Comparison of ENCODE assay signal across 11 mouse cellular contexts in genomic region chr4:44633694-44634524, GRCm38 (mm10).
A peak's percentile ranks its signal among the peaks of the same experiment; 100 is the strongest.
DNase-seq lines count a peak whose midpoint lies in the region; ATAC-seq and TF ChIP-seq lines count a peak whose summit lies in the region.
"Had no signal": no experiment of that assay in that cellular context is flagged by ENCODE, and none has a peak within 500 bp of the region (broad histone marks: within the 10 kb centered on the region; RNA-seq: fewer than 3 reads in every experiment).

No protein-coding gene starts in this region.

- no peak overlapping the region for H3K4me3 ChIP-seq in lung, embryonic 14.5 days (ENCODE audit: low read depth, low read length)
- 0 out of 2 replicates have a peak overlapping the region, but pooled peaks have one; percentile 9 for H3K4me3 ChIP-seq in kidney, embryonic 15.5 days (replicated peaks)
- H3K4me3 ChIP-seq: erythroblast, embryonic 14.5 days; limb, embryonic 15.5 days had no signal

- H3K9me3 ChIP-seq in lung, embryonic 14.5 days (ENCODE audit: low read depth, low read length): no peaks in the 10 kb centered on the region
- no peaks in the 10 kb centered on the region for H3K9me3 ChIP-seq in kidney, embryonic 15.5 days (replicated peaks)
- H3K9me3 ChIP-seq: limb, embryonic 15.5 days had no signal

- DNase-seq in embryo, embryonic 10 days (ENCODE audit: low spot score): peak; percentile 23
- no peak for DNase-seq in embryo, embryonic 9.5 days (ENCODE audit: extremely low spot score)
- DNase-seq in lung, embryonic 14.5 days: peak; percentile 14
- DNase-seq in lung, postnatal 25 days (ENCODE audit: low spot score): no peak
- DNase-seq in retina, postnatal 1 day: peak; percentile 69
- no peak for DNase-seq in right cerebral cortex, postnatal 36 days (ENCODE audit: low spot score in 2 of 2)
- no peak for DNase-seq in left cerebral cortex, postnatal 14 days (ENCODE audit: low spot score in 2 of 2)
- DNase-seq: heart, postnatal 14 days had no signal

- intact Hi-C loops in left cerebral cortex, postnatal 14 days (cut with DNase I): no loop called here

- no peak for TF ChIP-seq CTCF in lung, embryonic 14.5 days (IDR thresholded peaks at IDR 0.05; ENCODE audit: low read depth)

- no peaks in the 10 kb centered on the region for H3K27me3 ChIP-seq in lung, embryonic 14.5 days (ENCODE audit: insufficient read depth, low read length)
- H3K27me3 ChIP-seq in kidney, embryonic 15.5 days: peaks cover 12% of the 10 kb centered on the region; the same call in 1 of the 2 replicates

- peak overlapping the region; percentile 24; the same call in 1 of the 2 replicates for H3K4me2 ChIP-seq in lung, embryonic 14.5 days
- peak overlapping the region; percentile 41 for H3K4me2 ChIP-seq in kidney, embryonic 15.5 days
- H3K4me2 ChIP-seq: limb, embryonic 15.5 days had no signal

- no peak overlapping the region for H3K9ac ChIP-seq in lung, embryonic 14.5 days
- H3K9ac ChIP-seq in kidney, embryonic 15.5 days: no peak overlapping the region
- H3K9ac ChIP-seq: limb, embryonic 15.5 days had no signal

- no peak for ATAC-seq in lung, embryonic 14.5 days (ENCODE audit: insufficient read depth)
- peak; percentile 58; the same call in 1 of the 2 replicates for ATAC-seq in kidney, embryonic 15.5 days (replicated peaks; ENCODE audit: low FRiP score)

- WGBS in lung, embryonic 14.5 days: 5% methylated on average over 12 of the region's 12 CpGs
- WGBS in kidney, embryonic 15.5 days: 13% methylated on average over 12 of the region's 12 CpGs

- no peak overlapping the region for H3K27ac ChIP-seq in lung, embryonic 14.5 days (ENCODE audit: low read depth)
- H3K27ac ChIP-seq in kidney, embryonic 15.5 days: no peak overlapping the region
- H3K27ac ChIP-seq: limb, embryonic 15.5 days had no signal

- H3K4me1 ChIP-seq in lung, embryonic 14.5 days (ENCODE audit: insufficient read depth): 0 out of 2 replicates have a peak, but pooled peaks cover 2% of the 10 kb centered on the region
- H3K4me1 ChIP-seq in kidney, embryonic 15.5 days: peaks cover 13% of the 10 kb centered on the region

- no peaks in the 10 kb centered on the region for H3K36me3 ChIP-seq in lung, embryonic 14.5 days (ENCODE audit: insufficient read depth)
- no peaks in the 10 kb centered on the region for H3K36me3 ChIP-seq in kidney, embryonic 15.5 days
- H3K36me3 ChIP-seq: limb, embryonic 15.5 days had no signal

Comparison
In these comparisons a context has a peak if more than half of its experiments do, and no peak if none do; other contexts are left out.
1. DNase-seq: peak in embryo, embryonic 10 days (single experiment), lung, embryonic 14.5 days (single experiment) and retina, postnatal 1 day (single experiment); none in embryo, embryonic 9.5 days (single experiment), lung, postnatal 25 days (single experiment), right cerebral cortex, postnatal 36 days (0 of 2) and left cerebral cortex, postnatal 14 days (0 of 2).